Mouse (Mus musculus): ENCODE measurements at regions not wholly inside any gene's neighbourhood (a gene's known extent, or its start where the extent isn't known, plus 50 kb on each side); places are given as distances from the start of the nearest gene placed in this dataset.

- peak; percentile 15 for DNase-seq (ENCODE audit: low read depth, low spot score)
Measured at GRCm38 (mm10) chr11:27280791-27281190, 687.0 kb upstream of the Vrk2 start.

DNA sequence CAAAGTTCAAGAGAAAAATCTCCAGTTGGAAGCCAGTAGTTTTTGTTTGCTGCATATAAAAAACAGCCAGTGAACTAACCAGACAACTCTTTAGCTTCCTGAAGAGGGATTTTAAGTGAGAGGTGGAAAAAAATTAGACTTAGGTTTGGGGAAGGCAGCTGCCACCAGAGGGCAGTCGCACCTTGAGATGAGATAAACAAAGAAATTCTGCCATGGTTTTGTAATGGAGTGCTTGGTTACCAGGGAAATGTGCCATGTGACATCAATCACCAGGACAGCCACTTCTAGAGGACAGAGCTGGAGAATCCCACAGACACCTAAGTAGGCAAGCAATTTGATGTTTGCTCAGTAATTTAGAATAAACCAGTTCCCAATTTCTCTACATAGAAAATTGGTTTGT, 670.5 kb upstream of the Vrk2 start:
- peak; percentile 82 for DNase-seq (ENCODE audit: low read depth, low spot score)

- peak; percentile 63 for DNase-seq (ENCODE audit: low read depth, low spot score)
Measured at GRCm38 (mm10) chr11:27258521-27258920, 664.7 kb upstream of the Vrk2 start.

GRCm38 (mm10) chr11:27235884-27236283, 642.1 kb upstream of the Vrk2 start:
- DNase-seq (ENCODE audit: low read depth, low spot score) = no peak

GRCm38 (mm10) chr11:27226454-27226853, 632.7 kb upstream of the Vrk2 start:
- DNase-seq (ENCODE audit: low read depth, low spot score) = no peak

- peak; percentile 64 for DNase-seq (ENCODE audit: low read depth, low spot score)
Measured at GRCm38 (mm10) chr11:27222436-27222835, 628.6 kb upstream of the Vrk2 start.

- DNase-seq (ENCODE audit: low read depth, low spot score) = peak; percentile 68
Measured at GRCm38 (mm10) chr11:27221956-27222355, 628.2 kb upstream of the Vrk2 start.

GRCm38 (mm10) chr11:27219715-27220699, 626.2 kb upstream of the Vrk2 start:
- DNase-seq (ENCODE audit: low read depth, low spot score) = peak; percentile 35

GRCm38 (mm10) chr11:27215752-27216151, 622.0 kb upstream of the Vrk2 start:
- DNase-seq (ENCODE audit: low read depth, low spot score) = no peak

- DNase-seq (ENCODE audit: low read depth, low spot score) = no peak
Measured at GRCm38 (mm10) chr11:27203330-27204214, 609.8 kb upstream of the Vrk2 start.

- DNase-seq (ENCODE audit: low read depth, low spot score) = no peak
Measured at GRCm38 (mm10) chr11:27184035-27184434, 590.2 kb upstream of the Vrk2 start.

DNA sequence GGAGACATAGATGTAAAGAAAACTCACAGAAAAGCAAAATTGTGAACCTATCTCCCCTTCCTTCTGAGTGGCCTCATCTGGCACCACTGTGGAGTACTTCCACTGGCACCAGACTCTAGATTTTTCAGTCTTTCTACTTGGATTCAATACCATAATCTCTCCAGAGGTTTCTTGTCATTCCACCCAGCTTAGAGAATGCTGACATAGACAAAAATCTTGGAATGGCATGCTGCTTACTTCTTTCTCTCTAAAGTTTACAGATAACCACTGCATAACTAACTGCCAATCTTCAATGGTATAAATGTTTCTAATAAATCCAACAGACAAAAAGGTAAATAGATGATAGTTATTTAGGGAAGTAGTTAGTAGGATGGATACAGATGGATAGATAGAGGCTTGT, 589.6 kb upstream of the Vrk2 start:
- no peak for DNase-seq (ENCODE audit: low read depth, low spot score)

GRCm38 (mm10) chr11:27160411-27160810, 566.6 kb upstream of the Vrk2 start:
- DNase-seq (ENCODE audit: low read depth, low spot score) = no peak
